Mouse (Mus musculus) adrenal gland, postnatal 10 days (tissue): ENCODE measurements around the gene Rplp0. TPM values are rescaled to one million over a fixed set of nuclear protein-coding genes. Genes with fewer than 3 reads are reported as not detected.

ENCODE experiments used
- DNase-seq: peaks from one replicate; pipeline ENCODE4 v3.0.0; 2021; ENCODE audit warnings: mixed read lengths
- total RNA-seq, 2 experiments: library from RNA; stranded (reverse); gene quantifications; 2 replicates each; pipeline ENCODE4 v1.2.3; 2021

The Rplp0 gene
- total RNA-seq, 2 experiments from 2014 or later: 933 to 968 TPM

- DNase-seq: no peak
Measured at GRCm38 (mm10) chr5:115526456-115527202, 32.6 kb upstream of the Rplp0 start.

- no peak for DNase-seq
Measured at GRCm38 (mm10) chr5:115528128-115528527, 31.1 kb upstream of the Rplp0 start.

- DNase-seq: no peak
Measured at GRCm38 (mm10) chr5:115529364-115529741, 29.9 kb upstream of the Rplp0 start.

GRCm38 (mm10) chr5:115529742-115530446, 29.4 kb upstream of the Rplp0 start:
- DNase-seq: no peak

- peak; percentile 47 for DNase-seq
Measured at GRCm38 (mm10) chr5:115530447-115530809, 28.8 kb upstream of the Rplp0 start.

GRCm38 (mm10) chr5:115531671-115532270, 27.5 kb upstream of the Rplp0 start:
- DNase-seq: peak; percentile 84

GRCm38 (mm10) chr5:115534290-115534731, 25.0 kb upstream of the Rplp0 start:
- DNase-seq: peak; percentile 66

- peak; percentile 53 for DNase-seq
Measured at GRCm38 (mm10) chr5:115534856-115535255, 24.4 kb upstream of the Rplp0 start.

- DNase-seq: no peak
Measured at GRCm38 (mm10) chr5:115535635-115536034, 23.6 kb upstream of the Rplp0 start.

GRCm38 (mm10) chr5:115538017-115538692, 21.1 kb upstream of the Rplp0 start:
- no peak for DNase-seq

- DNase-seq: peak; percentile 96
Measured at GRCm38 (mm10) chr5:115538693-115539043, 20.6 kb upstream of the Rplp0 start.

- DNase-seq: no peak
Measured at GRCm38 (mm10) chr5:115542635-115543384, 16.5 kb upstream of the Rplp0 start.

GRCm38 (mm10) chr5:115543509-115544253, 15.6 kb upstream of the Rplp0 start:
- DNase-seq: peak; percentile 84

GRCm38 (mm10) chr5:115544655-115545185, 14.5 kb upstream of the Rplp0 start:
- DNase-seq: no peak

- DNase-seq: no peak
Measured at GRCm38 (mm10) chr5:115545636-115546035, 13.6 kb upstream of the Rplp0 start.

GRCm38 (mm10) chr5:115546536-115546935, 12.7 kb upstream of the Rplp0 start:
- no peak for DNase-seq

GRCm38 (mm10) chr5:115547014-115547413, 12.3 kb upstream of the Rplp0 start:
- DNase-seq: no peak

- no peak for DNase-seq
Measured at GRCm38 (mm10) chr5:115547421-115547820, 11.8 kb upstream of the Rplp0 start.

GRCm38 (mm10) chr5:115548501-115549285, 10.6 kb upstream of the Rplp0 start:
- no peak for DNase-seq

- no peak for DNase-seq
Measured at GRCm38 (mm10) chr5:115550482-115551005, 8.7 kb upstream of the Rplp0 start.
